Mouse (Mus musculus): Measurements from ENCODE around the gene Nfib. TPM values are rescaled to one million over a fixed set of nuclear protein-coding genes. Genes with fewer than 3 reads are reported as not detected.
A peak's percentile ranks its signal among the peaks of the same experiment; 100 is the strongest.

Nfib gene
- total RNA-seq, 2 experiments from 2014 or later: 216 to 233 TPM

DNA sequence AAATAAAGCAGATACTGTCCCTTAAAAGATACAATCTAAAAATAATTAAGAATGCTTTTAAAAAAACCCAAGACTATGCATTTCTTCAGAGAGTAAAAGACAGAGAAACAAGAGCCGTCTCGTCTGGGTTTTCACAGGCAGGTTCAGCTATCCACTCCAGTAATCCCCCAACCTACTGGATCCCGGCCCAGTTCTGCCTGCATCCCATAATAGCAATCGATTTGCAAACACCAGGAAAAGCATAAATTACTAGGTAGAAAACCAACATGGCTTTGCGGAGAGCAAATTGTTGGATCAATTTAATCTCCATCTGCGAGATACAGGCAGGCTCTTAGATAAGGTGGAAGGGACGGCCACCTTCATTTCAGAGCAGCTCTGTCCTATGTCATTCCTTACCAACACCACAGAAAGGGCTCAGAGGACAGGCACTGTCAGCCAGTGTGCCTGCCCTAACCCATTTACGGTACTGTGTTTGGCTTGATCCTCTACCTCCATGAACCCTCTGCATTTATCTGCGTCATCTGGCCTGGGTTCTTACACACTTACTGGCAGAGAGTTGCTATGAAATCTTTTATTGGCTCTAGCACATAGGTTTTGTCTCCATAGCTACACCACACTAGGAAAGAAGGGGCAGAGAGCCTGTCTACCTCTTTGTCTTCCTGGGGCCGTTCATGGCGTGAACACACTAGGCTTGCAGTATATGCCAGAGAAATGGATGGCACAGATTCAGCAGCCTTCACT is 321.4 kb downstream of the Nfib start:
- peak; percentile 48 for DNase-seq
- intact Hi-C loops (cut with DNase I): no loop called here

DNA sequence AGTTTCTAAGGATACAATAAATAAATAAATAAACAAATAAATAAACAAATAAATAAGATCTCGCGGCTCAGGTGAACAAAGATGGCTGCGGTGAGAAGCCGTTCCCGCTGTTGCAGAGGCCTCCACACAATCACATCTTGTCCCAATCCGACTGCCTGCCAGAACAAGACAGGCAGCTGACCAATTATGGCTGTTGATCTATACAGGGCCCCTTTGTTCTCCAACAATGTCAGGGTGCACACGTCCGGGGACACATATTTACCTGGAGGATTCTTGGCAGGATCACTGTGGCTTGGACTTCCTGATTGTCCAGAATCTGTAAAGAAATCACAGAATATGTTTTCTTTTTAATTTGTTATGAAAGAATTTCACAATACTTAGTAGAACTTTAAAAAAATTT is 322.2 kb downstream of the Nfib start:
- DNase-seq: no peak
- intact Hi-C loops (cut with DNase I): no loop called here

DNA sequence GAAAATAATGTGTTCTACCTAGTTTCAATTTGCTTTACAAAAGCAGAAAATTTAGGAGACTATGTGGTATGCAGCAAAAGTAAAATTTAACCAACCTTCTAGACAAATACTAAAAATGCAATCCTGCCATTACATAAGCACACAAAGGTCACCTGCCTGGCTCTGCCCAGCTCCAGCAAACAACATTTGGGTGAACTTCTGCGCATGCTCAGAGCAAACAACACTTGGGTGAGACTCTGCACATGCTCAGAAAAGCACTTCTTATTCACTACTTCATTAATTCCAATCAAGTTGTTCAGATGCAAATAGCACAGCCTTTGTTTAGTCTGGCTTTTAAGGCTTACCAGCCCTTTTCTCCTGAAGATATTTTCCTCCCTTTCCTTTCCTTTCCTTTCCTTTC is 323.8 kb downstream of the Nfib start:
- no peak for DNase-seq
- intact Hi-C loops (cut with DNase I): no loop called here

DNA sequence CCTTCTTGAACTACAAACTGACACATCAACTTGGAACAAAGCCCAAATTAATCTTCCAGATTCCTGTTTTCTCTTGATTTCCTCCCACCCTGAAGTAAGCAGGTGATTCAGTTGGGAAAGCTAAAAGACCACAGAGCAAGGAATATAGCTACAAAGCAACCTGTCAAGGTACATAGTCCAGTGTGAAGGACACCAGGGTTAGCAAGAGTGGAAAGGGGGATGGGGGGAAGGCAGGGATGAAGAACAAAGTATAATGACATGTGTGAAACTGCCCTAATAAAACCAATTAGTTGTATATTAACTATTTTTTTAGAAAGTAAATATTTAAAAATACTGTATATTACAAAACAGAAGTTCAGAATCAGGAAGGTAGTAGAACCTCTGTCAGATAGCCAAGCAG is 325.0 kb downstream of the Nfib start:
- intact Hi-C loops (cut with DNase I): no loop called here
- DNase-seq: no peak

DNA sequence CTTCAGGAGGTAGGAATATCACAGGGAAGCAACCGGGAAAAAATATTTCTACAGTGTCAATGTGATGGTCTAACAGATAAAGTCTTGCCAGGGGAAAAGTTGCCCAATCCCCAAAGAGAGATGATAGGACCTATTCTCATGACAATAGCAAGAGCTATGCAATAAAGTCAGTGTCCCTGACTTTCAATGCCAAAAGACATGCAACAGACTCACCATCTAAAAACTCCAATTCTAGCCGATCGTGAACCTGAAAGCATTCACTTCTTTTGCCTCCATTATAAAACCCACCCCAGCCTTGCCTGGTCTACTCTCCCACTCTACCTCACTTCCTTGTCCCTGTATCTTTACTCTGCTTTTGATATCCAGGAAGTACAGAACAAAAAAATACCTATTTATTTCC is 327.5 kb downstream of the Nfib start:
- DNase-seq: no peak
- intact Hi-C loops (cut with DNase I): loop anchor here (10.0 kb wide), 1 partner anchor 963 kb away; no protein-coding TSS in a partner anchor

DNA sequence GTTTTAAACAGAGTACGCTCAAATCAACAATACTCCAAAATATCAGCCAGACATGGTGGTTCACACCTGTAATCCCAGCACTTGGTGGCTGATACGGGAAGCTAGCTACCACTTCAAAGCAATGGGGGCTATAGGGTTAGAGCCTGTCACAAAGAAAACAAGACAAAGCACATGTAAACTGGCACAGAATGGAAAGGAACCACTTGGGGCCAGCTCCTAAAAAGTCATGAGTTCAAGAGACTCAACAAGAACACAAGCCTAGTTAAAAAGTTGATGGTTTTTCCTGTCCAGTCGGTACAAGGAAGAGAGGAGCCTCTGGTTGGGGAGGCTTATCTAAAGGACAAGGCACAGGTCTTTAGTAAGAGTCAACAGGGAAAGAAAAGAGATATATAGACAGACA is 327.9 kb downstream of the Nfib start:
- intact Hi-C loops (cut with DNase I): loop anchor here (10.0 kb wide), 1 partner anchor 963 kb away; no protein-coding TSS in a partner anchor
- no peak for DNase-seq

DNA sequence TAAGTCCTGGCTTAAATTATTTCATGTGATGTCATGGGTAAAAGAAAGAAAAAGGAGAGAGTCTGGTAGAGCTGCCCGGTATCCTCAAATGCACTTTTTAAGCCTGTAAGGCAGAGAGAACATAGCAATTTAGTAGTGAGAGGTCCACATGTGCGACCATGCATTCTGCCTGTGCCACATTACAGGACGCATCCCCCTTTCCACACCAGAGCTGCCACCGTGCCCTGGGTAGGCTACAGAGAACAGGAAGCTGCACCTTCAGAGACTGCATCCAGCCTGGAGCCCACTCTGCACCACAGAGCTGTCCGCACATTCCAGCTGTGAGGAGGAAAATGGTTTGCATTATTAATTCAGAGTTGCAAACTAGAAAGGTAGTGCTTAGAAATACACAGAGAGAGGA is 331.0 kb downstream of the Nfib start:
- intact Hi-C loops (cut with DNase I): loop anchor here (10.0 kb wide), 1 partner anchor 960 kb away; no protein-coding TSS in a partner anchor
- DNase-seq: no peak

DNA sequence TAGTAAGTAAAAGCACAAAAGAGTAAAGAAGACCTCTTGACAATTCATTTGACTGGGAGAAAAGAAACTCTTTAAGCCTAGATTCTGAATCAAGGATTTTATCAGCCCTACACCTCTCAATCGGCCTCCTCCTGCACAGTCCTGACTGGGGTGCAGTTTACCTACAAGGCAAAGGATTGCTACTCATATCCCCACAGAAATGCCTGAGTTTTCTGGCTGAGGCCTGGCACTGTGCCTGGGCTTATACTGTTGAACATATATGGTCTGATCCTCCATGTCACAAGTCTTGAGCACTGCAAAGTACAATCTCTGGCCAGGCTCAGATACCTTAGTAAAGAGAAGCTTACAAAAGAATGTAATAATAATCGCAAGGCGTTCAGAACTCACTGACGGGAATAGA is 333.3 kb downstream of the Nfib start:
- intact Hi-C loops (cut with DNase I): loop anchor here (10.0 kb wide), 1 partner anchor 957 kb away; no protein-coding TSS in a partner anchor
- DNase-seq: no peak

DNA sequence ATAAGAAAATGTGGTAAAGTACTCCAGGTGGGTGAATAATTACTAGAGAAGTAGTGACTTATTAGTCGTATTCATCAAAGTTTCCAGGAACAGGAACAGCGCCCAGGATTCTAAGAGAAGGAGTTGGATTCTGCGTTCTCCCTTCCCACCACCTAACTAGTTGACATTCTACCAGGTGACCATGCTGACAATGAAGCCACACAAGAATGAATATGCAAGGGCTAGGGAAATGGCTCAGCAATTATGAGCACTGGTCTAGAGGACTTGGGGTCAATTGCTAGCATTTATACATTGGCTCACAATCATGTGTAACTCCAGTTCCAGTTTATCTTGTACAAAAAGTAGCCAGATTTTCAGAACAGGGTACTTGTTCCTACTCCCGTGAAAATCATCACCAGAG is 334.1 kb downstream of the Nfib start:
- intact Hi-C loops (cut with DNase I): loop anchor here (10.0 kb wide), 1 partner anchor 957 kb away; no protein-coding TSS in a partner anchor
- no peak for DNase-seq

DNA sequence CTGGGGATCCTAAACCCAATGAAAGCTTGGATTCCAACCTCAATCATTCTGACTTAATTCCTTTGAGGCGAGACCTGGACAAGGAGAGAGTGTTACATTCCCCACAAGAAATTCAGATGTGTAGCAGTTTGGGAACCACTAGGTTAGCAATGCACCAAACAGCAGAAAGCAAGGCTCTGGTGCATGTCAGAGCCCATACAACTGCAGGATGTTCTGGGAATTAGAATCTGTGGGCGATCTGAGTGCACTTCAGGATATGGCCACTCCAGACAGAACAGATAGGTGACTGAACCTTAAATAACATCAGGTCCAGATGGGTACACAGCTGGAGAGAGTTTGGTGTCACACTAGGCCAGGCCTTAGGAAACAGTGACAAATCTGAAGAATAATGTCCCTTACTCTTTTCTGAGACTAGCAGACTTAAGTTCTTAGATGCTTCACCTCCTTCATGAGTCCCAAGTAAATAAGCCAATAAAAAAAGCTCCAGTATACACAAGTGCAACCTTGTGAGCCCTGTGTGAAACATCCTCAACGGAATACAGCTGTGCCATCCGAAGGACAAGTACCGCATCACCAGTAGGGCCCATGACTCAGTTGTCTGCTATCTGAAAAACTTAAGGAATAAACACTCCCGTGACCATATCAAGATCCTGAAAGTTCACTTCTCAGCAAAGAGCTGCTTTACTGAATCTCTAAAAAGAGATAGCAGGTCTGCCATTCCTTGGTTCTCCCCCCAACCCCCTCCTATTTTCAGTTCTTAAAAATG is 336.4 kb downstream of the Nfib start:
- intact Hi-C loops (cut with DNase I): no loop called here
- DNase-seq: no peak

DNA sequence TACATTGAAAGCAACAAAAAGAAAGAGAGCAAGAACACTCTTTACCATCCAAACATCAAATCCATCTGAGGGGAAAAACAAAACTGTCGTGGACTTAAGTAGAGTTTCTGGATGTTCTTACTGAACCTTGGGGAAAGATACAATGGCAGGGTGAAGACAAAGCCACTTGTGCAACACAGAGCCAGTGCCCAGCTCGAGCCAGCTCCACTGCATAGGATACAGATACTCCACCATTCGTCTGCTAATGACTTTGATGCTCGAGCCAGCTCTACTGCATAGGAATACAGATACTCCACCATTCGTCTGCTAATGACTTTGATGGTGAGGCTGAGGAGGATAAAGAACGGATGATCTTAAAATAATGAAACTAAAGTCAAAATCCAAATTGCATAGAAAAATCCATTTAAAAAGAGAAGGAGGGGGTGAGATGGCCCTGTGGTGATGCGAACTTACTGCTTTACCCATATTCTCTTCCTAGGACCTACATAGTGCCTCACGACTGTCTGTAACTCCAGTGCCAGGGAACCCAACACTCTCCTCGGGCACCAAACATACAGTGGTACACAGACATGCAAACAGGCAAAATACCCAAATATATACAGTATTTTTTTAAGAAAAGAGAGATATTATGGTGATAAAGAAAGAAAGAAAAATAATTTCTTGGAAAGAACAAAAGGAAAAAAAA is 337.3 kb downstream of the Nfib start:
- intact Hi-C loops (cut with DNase I): no loop called here

DNA sequence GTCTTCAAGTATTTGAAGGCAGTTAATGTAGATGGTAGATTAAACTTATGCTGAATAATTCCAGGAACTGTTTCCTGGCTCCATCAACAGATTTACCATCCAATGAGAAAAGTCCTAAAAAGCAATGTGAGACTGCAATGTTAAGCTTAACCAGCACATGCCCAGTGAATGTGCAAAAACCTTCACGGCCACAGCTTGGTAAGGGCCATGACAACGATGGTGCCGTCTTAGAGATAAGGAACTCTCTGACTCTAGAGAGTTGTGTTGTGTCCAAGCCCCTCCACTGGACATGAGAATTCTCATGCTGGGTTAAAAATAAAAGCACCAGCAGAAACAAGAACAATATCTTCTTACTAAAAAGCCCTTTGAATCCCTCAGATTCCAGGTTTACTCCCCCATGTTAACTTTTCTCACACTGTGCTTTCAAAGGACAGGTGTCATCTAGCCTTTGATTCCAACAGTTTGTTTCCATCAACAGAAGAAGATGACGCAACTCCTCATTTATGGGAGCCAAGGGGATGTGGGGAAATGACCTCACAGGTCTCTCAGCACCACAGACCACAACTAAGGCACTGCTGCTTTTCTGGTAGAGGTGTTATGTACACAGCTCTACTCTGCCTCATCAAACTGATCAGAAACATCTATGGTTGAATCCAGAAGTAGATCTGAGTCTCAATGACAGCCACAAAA is 340.7 kb downstream of the Nfib start:
- no peak for DNase-seq
- intact Hi-C loops (cut with DNase I): no loop called here

More for the DNA sequence above, 337.3 kb downstream of the Nfib start:
- DNase-seq: no peak

DNA sequence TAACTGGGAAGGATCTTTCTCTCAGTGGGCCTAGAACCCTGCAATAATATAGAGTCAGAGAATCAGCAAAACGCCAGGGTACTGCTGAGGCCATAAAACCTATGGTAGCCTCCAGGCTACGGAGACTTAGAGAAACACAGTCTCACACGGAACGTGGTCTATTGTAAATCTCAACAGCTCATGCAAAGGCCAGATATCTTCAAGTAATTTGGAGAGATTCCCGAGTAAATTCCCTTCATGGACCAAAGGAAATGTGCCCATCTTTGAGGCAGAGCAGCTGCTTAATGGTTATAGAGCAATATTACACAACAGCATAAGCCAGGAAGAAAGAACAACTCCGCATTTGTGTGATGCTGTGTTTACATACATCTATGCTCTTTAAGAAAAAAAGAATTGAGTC is 341.6 kb downstream of the Nfib start:
- no peak for DNase-seq
- intact Hi-C loops (cut with DNase I): no loop called here

DNA sequence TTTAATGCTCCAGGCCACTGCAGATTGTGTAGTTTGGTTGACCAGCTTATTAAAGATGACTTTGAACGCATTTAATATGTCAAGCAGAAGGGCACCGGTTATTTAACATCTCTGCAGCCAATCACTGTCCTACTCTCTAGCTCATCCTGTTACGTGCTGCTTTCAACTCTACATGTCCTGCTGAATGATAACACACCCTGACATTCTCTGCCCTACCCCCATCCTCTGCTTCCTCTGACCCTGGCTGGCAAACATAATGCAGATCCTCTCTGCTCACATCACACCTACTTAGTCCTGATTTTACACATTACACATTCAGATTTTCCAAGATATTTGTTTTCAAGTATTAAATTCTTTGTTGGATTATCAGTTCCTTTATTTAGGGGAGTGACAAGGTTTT is 343.3 kb downstream of the Nfib start:
- intact Hi-C loops (cut with DNase I): no loop called here
- DNase-seq: no peak

DNA sequence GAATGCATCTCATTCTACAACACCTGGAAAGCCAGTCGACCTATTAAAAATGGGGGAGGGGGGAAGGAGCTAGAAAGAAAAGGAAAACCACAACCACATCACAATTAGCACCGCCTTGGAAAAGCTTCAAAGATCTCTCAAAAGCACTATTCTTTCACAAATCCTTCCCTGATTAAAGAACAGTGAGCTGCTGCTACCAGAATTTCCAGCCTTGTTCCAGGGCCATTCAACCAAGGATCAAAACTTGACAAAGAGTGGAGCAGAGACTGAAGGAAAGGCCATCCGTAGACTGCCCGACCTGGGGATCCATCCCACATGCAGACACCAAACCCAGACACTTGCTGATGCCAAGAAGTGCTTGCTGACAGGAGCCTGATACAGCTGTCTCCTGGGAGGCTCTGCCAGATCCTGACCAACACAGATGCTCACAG is 345.5 kb downstream of the Nfib start:
- intact Hi-C loops (cut with DNase I): no loop called here
- peak; percentile 21 for DNase-seq

DNA sequence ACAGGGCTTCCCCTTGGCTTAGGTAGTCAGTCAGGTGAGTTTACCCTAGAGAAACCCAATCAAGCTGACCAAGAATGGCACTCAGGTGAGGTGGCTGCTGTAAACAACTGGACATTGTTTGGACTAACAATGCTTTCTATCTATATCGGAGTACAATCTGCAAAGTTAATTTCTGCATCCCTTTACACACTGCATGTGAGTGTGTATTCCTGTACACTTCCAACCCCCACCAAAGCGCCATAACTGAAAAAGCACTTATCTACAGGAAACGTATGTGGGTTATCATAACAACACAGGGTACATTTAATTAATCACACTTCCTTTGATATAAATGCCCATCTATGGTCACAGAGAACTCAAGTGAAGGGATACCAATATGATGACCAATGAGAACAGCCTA is 346.4 kb downstream of the Nfib start:
- DNase-seq: no peak
- intact Hi-C loops (cut with DNase I): no loop called here

DNA sequence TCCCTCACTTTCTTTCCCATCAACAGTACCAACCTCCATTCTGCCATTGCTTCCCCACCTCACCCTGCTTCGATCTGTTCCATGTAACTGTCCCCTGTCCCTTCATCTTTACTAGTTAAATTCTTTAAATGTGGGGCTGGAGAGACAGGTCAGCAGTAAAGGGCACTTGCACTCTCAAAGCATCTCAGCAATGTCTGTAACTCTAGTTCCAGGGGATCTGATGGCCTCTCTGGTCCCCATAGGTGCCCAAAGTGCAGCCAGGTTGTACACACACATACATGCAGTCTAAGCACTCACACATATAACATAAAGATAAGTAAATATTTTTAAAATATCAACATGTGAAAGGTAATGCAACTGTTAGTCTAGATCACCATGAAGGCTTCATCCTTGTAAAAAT is 356.5 kb downstream of the Nfib start:
- intact Hi-C loops (cut with DNase I): loop anchor here (10.0 kb wide), 1 partner anchor 784 kb away; no protein-coding TSS in a partner anchor
- DNase-seq: no peak

DNA sequence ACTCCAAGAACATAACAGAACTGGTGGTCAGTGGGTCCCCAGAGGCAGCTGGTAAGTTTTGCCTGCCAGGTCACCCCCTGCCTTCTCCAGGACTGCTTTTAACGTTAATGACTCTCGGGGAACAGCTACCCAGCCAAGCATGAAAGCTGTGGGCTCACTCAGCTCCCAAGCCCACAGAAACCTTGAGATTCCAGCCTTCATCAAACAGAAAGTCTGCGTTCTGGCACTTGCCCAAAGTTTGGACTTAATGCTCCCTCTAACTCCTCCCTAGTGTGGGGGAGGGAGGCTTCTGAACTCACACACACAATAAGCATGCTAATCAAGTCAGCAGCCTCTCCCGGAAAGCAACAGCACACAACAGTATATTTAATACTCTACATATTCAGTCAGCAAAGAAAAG is 360.8 kb downstream of the Nfib start:
- intact Hi-C loops (cut with DNase I): loop anchor here (10.0 kb wide), 1 partner anchor 780 kb away; no protein-coding TSS in a partner anchor
- DNase-seq: peak; percentile 71

DNA sequence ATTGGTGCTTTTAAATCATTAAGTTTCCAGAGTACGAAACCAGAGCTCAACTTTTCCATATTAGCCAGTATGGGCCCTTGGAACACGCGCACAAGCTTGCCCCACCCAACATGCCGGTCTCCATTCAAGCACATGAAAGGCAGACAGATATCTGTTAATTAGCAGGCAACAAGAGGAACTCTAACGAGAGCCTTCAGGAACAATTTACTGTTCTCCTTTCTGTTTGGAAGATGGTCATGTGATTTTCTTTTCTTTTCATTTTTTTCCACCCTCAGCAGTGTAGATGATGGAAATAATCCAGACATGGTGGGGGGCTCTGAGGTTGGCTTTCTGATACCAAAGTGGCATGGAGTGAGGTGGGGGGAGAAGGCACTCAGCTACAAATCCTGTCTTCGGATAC is 361.3 kb downstream of the Nfib start:
- intact Hi-C loops (cut with DNase I): loop anchor here (10.0 kb wide), 1 partner anchor 779 kb away; no protein-coding TSS in a partner anchor
- DNase-seq: no peak

DNA sequence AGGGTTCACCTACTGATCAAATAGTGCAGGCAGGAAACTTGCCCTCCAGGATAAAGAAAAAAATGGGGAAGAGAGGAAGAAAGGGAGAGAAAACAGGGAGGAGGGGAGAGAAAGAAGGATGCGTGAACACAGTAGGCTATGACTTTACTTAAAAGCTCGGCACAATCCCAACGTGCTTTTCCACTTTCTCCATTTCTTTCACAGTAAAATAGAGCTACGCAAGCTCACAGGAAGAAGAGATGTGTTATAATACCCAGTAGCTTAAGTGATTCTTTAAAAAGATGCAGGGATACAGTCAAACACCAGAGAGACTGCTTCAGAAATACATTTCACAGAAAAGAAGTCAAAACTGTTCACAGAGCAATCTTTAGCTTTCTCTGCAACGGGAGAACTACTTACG is 366.6 kb downstream of the Nfib start:
- no peak for DNase-seq
- intact Hi-C loops (cut with DNase I): no loop called here

DNA sequence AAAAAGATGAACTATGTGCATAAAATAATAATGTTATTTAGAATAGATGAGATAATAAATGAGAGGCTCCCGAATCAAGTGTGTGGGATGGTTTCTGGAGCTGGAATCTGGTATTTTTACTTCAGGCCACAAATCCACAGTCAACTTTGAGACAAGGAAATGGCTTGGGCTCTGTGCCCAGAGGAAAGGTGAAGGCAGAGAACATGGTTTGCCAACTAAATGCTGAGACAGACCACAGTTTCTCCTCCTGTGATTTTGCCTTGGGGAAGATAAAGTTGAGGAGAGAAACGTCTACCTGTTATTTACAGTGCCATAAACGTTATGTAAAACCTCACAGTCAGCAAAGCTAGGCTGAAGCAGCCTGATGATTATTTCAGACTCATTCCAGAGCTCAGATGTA is 367.1 kb downstream of the Nfib start:
- no peak for DNase-seq
- intact Hi-C loops (cut with DNase I): no loop called here

Measured in left cerebral cortex, postnatal 4 days (tissue).